1 mouse cellular context compared by ENCODE assay signal in the genomic region with DNA sequence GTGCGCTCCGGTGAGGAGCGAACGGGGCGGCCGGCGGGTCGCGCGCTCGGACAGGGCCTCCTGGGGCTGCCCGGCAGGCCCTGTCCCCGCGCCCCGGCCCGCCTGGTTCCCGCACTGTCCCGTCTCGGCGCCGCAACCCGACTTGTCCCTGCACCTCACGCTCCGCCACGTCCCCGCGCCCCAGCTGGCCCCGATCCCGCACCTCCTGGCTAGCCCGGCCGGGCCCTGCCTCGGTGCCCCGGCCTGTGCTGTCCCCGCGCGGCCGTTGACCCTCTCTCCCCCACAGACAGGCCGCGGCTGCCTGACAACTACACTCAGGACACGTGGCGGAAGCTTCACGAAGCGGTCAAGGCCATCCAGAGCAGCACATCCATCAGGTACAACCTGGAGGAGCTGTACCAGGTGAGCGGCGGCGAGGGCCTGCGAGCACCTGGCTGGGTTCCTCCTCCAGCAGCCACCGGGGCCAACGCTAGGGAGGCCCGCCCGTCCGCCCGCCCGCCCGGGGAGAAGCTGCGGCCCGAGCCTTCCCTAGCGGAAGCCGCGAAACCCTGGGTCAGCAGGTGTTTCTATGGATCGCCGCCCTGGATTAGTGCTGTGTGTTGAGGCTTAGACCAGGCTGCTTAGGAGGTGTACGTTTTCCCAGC.
TF ChIP-seq lines count a peak whose summit lies in the region.

No protein-coding gene starts in this region.

TF ChIP-seq in MEL, 35 proteins besides CTCF, POLR2A, EP300 and RAD21 (continued from another document):
- TF ChIP-seq MXI1 (IDR thresholded peaks at IDR 0.05; ENCODE audit: low read depth, low read length) (peak; percentile 17; the same call in 1 of the 2 replicates), UBTF (IDR thresholded peaks at IDR 0.05; ENCODE audit: borderline replicate concordance, insufficient read depth, low read depth, low read length) (0 out of 2 replicates have a peak, but pooled peaks have one; percentile 51), GABPA (IDR thresholded peaks at IDR 0.05; ENCODE audit: low read depth, low read length) (no peak), BHLHE40 (IDR thresholded peaks at IDR 0.05; ENCODE audit: borderline replicate concordance, low read depth, low read length) (no peak), MYC (IDR thresholded peaks at IDR 0.05; ENCODE audit: low read depth, low read length) (no peak), TAL1 (IDR thresholded peaks at IDR 0.05; ENCODE audit: low read length) (no peak), MAFK (IDR thresholded peaks at IDR 0.05; ENCODE audit: borderline replicate concordance, low read depth, low read length) (no peak), ZNF384 (IDR thresholded peaks at IDR 0.05; ENCODE audit: low read depth, low read length) (no peak), TCF12 (IDR thresholded peaks at IDR 0.05; ENCODE audit: low read depth, low read length) (no peak), ETS1 (IDR thresholded peaks at IDR 0.05; ENCODE audit: low read depth, low read length) (no peak), TBP (IDR thresholded peaks at IDR 0.05; ENCODE audit: low read depth, low read length) (no peak), MEF2A (IDR thresholded peaks at IDR 0.05; ENCODE audit: extremely low read depth, insufficient replicate concordance, low read depth, low read length, poor library complexity, severe bottlenecking) (no peak), ZMIZ1 (IDR thresholded peaks at IDR 0.05; ENCODE audit: low read depth, low read length) (no peak), USF1 (IDR thresholded peaks at IDR 0.05; ENCODE audit: low read depth, low read length) (no peak), ZKSCAN1 (IDR thresholded peaks at IDR 0.05; ENCODE audit: low read depth, low read length) (no peak), RCOR1 (IDR thresholded peaks at IDR 0.05; ENCODE audit: low read depth, low read length) (0 out of 2 replicates have a peak, but pooled peaks have one; percentile 0), JUND (IDR thresholded peaks at IDR 0.05; ENCODE audit: low read depth, low read length) (no peak), MAX (IDR thresholded peaks at IDR 0.05; ENCODE audit: low read length) (no peak), KAT2A (conservative IDR thresholded peaks at IDR 0.05; ENCODE audit: low read depth, low read length) (no peak; the same call in 1 of the 2 replicates)
